Mouse (Mus musculus) kidney, embryonic 14.5 days (tissue): ENCODE data around the gene Gckr. TPM values are rescaled to one million over a fixed set of nuclear protein-coding genes. Genes with fewer than 3 reads are reported as not detected.

ENCODE experiments used
- ATAC-seq: fragments of 200-750 bp; cut with Nextera tagmentation; 2 replicates; pipeline ENCODE4 v1.8.0; 2017; ENCODE audit warnings: moderate number of reproducible peaks, mild to moderate bottlenecking, moderate TSS enrichment, moderate library complexity; ENCODE audit not compliant: low FRiP score, low TSS enrichment
- H3K27ac ChIP-seq: fragments of 300-500 bp; sonication (generic); 2 replicates; pipeline ENCODE4 v1.5.1; 2014; ENCODE audit warnings: low read depth, mild to moderate bottlenecking, low read length, moderate library complexity, mixed read lengths
- H3K27me3 ChIP-seq: fragments of 300-500 bp; sonication (generic); 2 replicates; pipeline ENCODE4 v1.6.1; 2014; ENCODE audit warnings: mild to moderate bottlenecking, low read length; ENCODE audit not compliant: control insufficient read depth, insufficient read depth
- H3K36me3 ChIP-seq: fragments of 300-500 bp; sonication (generic); 2 replicates; pipeline ENCODE4 v1.6.1; 2014; ENCODE audit warnings: low read length, mixed read lengths; ENCODE audit not compliant: control insufficient read depth, insufficient read depth
- H3K4me1 ChIP-seq: fragments of 300-500 bp; sonication (generic); 2 replicates; pipeline ENCODE4 v1.6.1; 2014; ENCODE audit warnings: low read length, mixed read lengths; ENCODE audit not compliant: control insufficient read depth, insufficient read depth
- H3K4me2 ChIP-seq: fragments of 300-500 bp; sonication (generic); replicated peaks from 2 replicates; pipeline ENCODE4 v1.6.1; 2014; ENCODE audit warnings: low read depth, mild to moderate bottlenecking, low read length
- H3K4me3 ChIP-seq: fragments of 300-500 bp; sonication (generic); 2 replicates; pipeline ENCODE4 v1.5.1; 2014; ENCODE audit warnings: mild to moderate bottlenecking, low read length
- H3K9ac ChIP-seq: fragments of 300-500 bp; sonication (generic); 2 replicates; pipeline ENCODE4 v1.6.1; 2014; ENCODE audit warnings: low read depth, mild to moderate bottlenecking, low read length, moderate library complexity
- H3K9me3 ChIP-seq: fragments of 300-500 bp; sonication (generic); 2 replicates; pipeline ENCODE4 v1.6.1; 2016; ENCODE audit warnings: low read length; ENCODE audit not compliant: control insufficient read depth
- WGBS: fragments of 180-500 bp; shearing (Covaris S2); extraction: QIAGEN DNeasy Blood & Tissue Kit; methylation state at CpG from one replicate; pipeline ENCODE4 v1.1.7; 2014; 5-methylcytosine and 5-hydroxymethylcytosine counted together
- polyA plus RNA-seq: library from polyadenylated mRNA; unstranded; fragments of >200 nt; fragmentation: Nextera tagmentation; extraction: Ambion mirVana; gene quantifications from 2 replicates; pipeline ENCODE4 v1.2.1, GENCODE M21; 2014

The Gckr gene
- polyA plus RNA-seq, 1 experiment from 2014 or later = 0.76 TPM

- no peaks in the 10 kb centered on the region for H3K9me3 ChIP-seq
- H3K9ac ChIP-seq = peak overlapping the region; percentile 62; the same call in 1 of the 2 replicates
- H3K27me3 ChIP-seq = no peaks in the 10 kb centered on the region
- no peak overlapping the region for H3K27ac ChIP-seq
- no peak for ATAC-seq
- peak overlapping the region; percentile 59 for H3K4me3 ChIP-seq
- WGBS = 88% methylated on average over 3 of the region's 3 CpGs
- peaks cover 8% of the 10 kb centered on the region; the same call in 1 of the 2 replicates for H3K4me1 ChIP-seq
- H3K36me3 ChIP-seq = peaks cover 26% of the 10 kb centered on the region
- peak overlapping the region; percentile 81; the same call in 1 of the 2 replicates for H3K4me2 ChIP-seq
These were observed 7.5 kb upstream of the Gckr start for GRCm38 (mm10) chr5:31289626-31290230.

GRCm38 (mm10) chr5:31290521-31291360, 6.5 kb upstream of the Gckr start, which contains the start of gene Ift172:
Gene Ift172, minus strand, starts transcription at chr5:31291116.
- Histone ChIP-seq H3K4me3 (peak within 1 kb of the TSS; percentile 59), H3K36me3 (peaks cover 17% of the 10 kb centered on the region), H3K27me3 (no peaks in the 10 kb centered on the region), H3K9ac (peak within 1 kb of the TSS; percentile 62), H3K4me2 (peak within 1 kb of the TSS; percentile 81), H3K4me1 (peaks cover 10% of the 10 kb centered on the region; the same call in 1 of the 2 replicates), H3K27ac (peak within 1 kb of the TSS; percentile 77), H3K9me3 (no peaks in the 10 kb centered on the region)
- WGBS = 3% methylated on average over 45 of the region's 45 CpGs
- ATAC-seq = peak; percentile 92

DNA sequence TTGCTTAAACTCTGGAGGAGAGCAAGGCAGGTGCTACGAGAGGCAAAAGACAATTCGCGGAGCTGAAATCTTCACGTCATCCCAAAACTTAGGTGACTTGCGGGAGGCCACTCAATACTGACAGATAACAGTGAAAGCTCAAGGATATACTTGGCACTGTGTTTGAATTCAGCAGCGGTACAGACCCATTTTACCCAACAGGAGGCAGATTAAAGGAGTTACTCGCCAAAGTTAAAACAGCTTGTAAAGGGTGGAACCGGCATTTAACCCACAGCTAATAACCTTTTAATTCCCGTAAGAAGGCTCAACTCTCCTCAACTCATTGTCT, 5.9 kb upstream of the Gckr start:
- H3K4me3 ChIP-seq = peak overlapping the region; percentile 59
- H3K27me3 ChIP-seq = no peaks in the 10 kb centered on the region
- H3K4me2 ChIP-seq = peak overlapping the region; percentile 81
- no peaks in the 10 kb centered on the region for H3K9me3 ChIP-seq
- H3K9ac ChIP-seq = peak overlapping the region; percentile 62; the same call in 1 of the 2 replicates
- peaks cover 13% of the 10 kb centered on the region; the same call in 1 of the 2 replicates for H3K4me1 ChIP-seq
- peak overlapping the region; percentile 60; the same call in 1 of the 2 replicates for H3K27ac ChIP-seq
- no peak; the same call in 1 of the 2 replicates for ATAC-seq
- H3K36me3 ChIP-seq = peaks cover 11% of the 10 kb centered on the region
- WGBS = 2% methylated on average over 9 of the region's 9 CpGs

DNA sequence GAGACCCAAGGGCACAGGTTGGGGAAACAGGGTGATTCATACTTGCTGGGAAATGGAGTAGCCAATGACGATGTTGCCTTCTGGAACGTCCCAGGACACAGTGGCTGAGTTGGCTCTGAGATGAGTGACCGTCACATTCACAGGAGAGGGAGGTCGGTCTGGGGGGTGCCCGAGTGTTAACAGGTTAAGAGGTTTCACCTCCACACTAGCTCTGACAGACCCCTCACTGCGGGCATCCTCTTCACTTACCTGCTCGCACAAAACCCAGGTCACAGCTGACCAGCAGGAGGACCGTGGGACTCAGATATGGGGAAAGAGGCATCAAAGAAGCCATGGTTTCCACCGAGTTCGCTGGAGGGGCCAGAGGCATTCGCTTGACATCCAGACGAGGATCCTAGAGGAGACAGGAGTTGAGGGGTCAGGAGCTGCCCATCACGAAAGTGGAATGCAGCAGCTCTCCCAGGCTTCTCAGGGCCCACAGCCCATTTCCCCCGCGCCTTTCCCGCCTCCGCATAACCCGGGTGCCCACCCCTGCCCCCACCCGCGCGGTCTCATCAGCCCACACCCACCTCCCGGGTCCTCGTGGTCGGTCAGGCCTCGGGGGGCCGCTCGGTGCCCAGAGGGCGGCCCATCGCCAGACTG, 2.2 kb upstream of the Gckr start:
- H3K27ac ChIP-seq = no peak overlapping the region; the same call in 1 of the 2 replicates
- peak overlapping the region; percentile 83 for H3K4me3 ChIP-seq
- H3K27me3 ChIP-seq = no peaks in the 10 kb centered on the region
- ATAC-seq = peak; percentile 45
- peak overlapping the region; percentile 88 for H3K9ac ChIP-seq
- peaks cover 9% of the 10 kb centered on the region; the same call in 1 of the 2 replicates for H3K4me1 ChIP-seq
- WGBS = 4% methylated on average over 28 of the region's 29 CpGs
- peak overlapping the region; percentile 88 for H3K4me2 ChIP-seq
- no peaks in the 10 kb centered on the region for H3K9me3 ChIP-seq
- H3K36me3 ChIP-seq = peaks cover 3% of the 10 kb centered on the region; the same call in 1 of the 2 replicates

GRCm38 (mm10) chr5:31295606-31296141, 1.6 kb upstream of the Gckr start, which contains the start of gene Fndc4:
Gene Fndc4, minus strand, starts transcription at chr5:31296080.
- Histone ChIP-seq H3K27me3 (no peaks in the 10 kb centered on the region), H3K4me1 (peaks cover 9% of the 10 kb centered on the region; the same call in 1 of the 2 replicates), H3K27ac (no peak within 1 kb of the TSS; the same call in 1 of the 2 replicates), H3K4me3 (peak within 1 kb of the TSS; percentile 83), H3K9me3 (no peaks in the 10 kb centered on the region), H3K36me3 (peaks cover 3% of the 10 kb centered on the region; the same call in 1 of the 2 replicates), H3K4me2 (peak within 1 kb of the TSS; percentile 88), H3K9ac (peak within 1 kb of the TSS; percentile 88)
- peak; percentile 58 for ATAC-seq
- under 1% methylated on average over 24 of the region's 46 CpGs for WGBS

- peaks cover 3% of the 10 kb centered on the region; the same call in 1 of the 2 replicates for H3K36me3 ChIP-seq
- H3K27ac ChIP-seq = no peak overlapping the region
- H3K4me1 ChIP-seq = peaks cover 9% of the 10 kb centered on the region; the same call in 1 of the 2 replicates
- no peak for ATAC-seq
- WGBS = 86% methylated on average over 3 of the region's 3 CpGs
- no peak overlapping the region for H3K4me2 ChIP-seq
- no peaks in the 10 kb centered on the region for H3K27me3 ChIP-seq
- H3K9me3 ChIP-seq = no peaks in the 10 kb centered on the region
- H3K4me3 ChIP-seq = no peak overlapping the region
- H3K9ac ChIP-seq = no peak overlapping the region
These were observed 738 bp downstream of the Gckr start for GRCm38 (mm10) chr5:31297981-31298380.

DNA sequence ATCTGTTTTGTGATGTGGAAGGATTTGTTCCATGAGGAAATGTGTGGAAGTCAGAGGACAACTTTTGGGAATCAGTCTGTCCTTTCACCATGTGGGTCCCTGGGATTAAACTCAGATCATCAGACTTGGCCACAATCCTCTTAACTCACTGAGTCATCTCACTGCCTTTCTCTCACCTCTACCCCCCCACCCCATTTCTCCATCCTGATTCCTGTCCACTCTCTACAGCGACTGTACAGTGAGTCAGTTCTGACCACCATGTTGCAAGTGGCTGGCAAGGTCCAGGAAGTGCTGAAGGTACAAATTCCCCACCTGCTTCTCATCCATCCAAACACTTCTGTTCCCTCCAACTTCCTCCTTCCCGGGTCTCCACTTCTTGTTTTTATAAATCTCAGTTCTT, 1.2 kb downstream of the Gckr start:
- peaks cover 3% of the 10 kb centered on the region; the same call in 1 of the 2 replicates for H3K36me3 ChIP-seq
- H3K9ac ChIP-seq = no peak overlapping the region
- H3K27me3 ChIP-seq = no peaks in the 10 kb centered on the region
- 64% methylated on average over 2 of the region's 2 CpGs for WGBS
- H3K4me3 ChIP-seq = no peak overlapping the region
- ATAC-seq = no peak
- H3K9me3 ChIP-seq = no peaks in the 10 kb centered on the region
- no peak overlapping the region for H3K4me2 ChIP-seq
- no peak overlapping the region for H3K27ac ChIP-seq
- H3K4me1 ChIP-seq = peaks cover 9% of the 10 kb centered on the region; the same call in 1 of the 2 replicates

GRCm38 (mm10) chr5:31301866-31302265, 4.6 kb downstream of the Gckr start:
- Histone ChIP-seq H3K9me3 (no peaks in the 10 kb centered on the region), H3K4me3 (no peak overlapping the region), H3K27me3 (no peaks in the 10 kb centered on the region), H3K36me3 (no peaks in the 10 kb centered on the region), H3K9ac (no peak overlapping the region), H3K4me2 (no peak overlapping the region), H3K27ac (no peak overlapping the region), H3K4me1 (no peaks in the 10 kb centered on the region)
- ATAC-seq = no peak
- 80% methylated on average over 8 of the region's 8 CpGs for WGBS
